Mouse (Mus musculus) heart, embryonic 16.5 days (tissue): ENCODE measurements around the gene Nrm. TPM values are rescaled to one million over a fixed set of nuclear protein-coding genes. Genes with fewer than 3 reads are reported as not detected.

Experiments used
- ATAC-seq: fragments of 200-750 bp; cut with Nextera tagmentation; replicated peaks from 2 replicates; pipeline ENCODE4 v1.8.0; 2017; ENCODE audit warnings: moderate number of reproducible peaks; ENCODE audit not compliant: insufficient read depth, low FRiP score; ENCODE audit errors: extremely low read depth
- H3K27ac ChIP-seq: fragments of 300-500 bp; sonication (generic); 2 replicates; pipeline ENCODE4 v1.5.1; 2014; ENCODE audit warnings: mild to moderate bottlenecking, low read length, control low read depth, moderate library complexity
- H3K27me3 ChIP-seq: fragments of 300-500 bp; sonication (generic); 2 replicates; pipeline ENCODE4 v1.6.1; 2014; ENCODE audit warnings: low read length, mixed read lengths; ENCODE audit not compliant: control insufficient read depth, insufficient read depth
- H3K36me3 ChIP-seq: fragments of 300-500 bp; sonication (generic); 2 replicates; pipeline ENCODE4 v1.6.1; 2014; ENCODE audit not compliant: control insufficient read depth, insufficient read depth
- H3K4me1 ChIP-seq: fragments of 300-500 bp; sonication (generic); 2 replicates; pipeline ENCODE4 v1.6.1; 2014; ENCODE audit warnings: low read length, mixed read lengths; ENCODE audit not compliant: control insufficient read depth, insufficient read depth
- H3K4me2 ChIP-seq: fragments of 300-500 bp; sonication (generic); 2 replicates; pipeline ENCODE4 v1.6.1; 2014; ENCODE audit warnings: low read depth, mild to moderate bottlenecking, control low read depth, low read length
- H3K4me3 ChIP-seq: fragments of 300-500 bp; sonication (generic); 2 replicates; pipeline ENCODE4 v1.5.1; 2014; ENCODE audit warnings: mild to moderate bottlenecking, control low read depth, low read length
- H3K9ac ChIP-seq: fragments of 300-500 bp; sonication (generic); 2 replicates; pipeline ENCODE4 v1.6.1; 2014; ENCODE audit warnings: low read length, control low read depth
- H3K9me3 ChIP-seq: fragments of 300-500 bp; sonication (generic); replicated peaks from 2 replicates; pipeline ENCODE4 v1.6.1; 2016; ENCODE audit warnings: low read length; ENCODE audit not compliant: control insufficient read depth
- WGBS: fragments of 180-500 bp; shearing (Covaris S2); extraction: QIAGEN DNeasy Blood & Tissue Kit; methylation state at CpG from one replicate; pipeline ENCODE4 v1.1.7; 2014; 5-methylcytosine and 5-hydroxymethylcytosine counted together
- polyA plus RNA-seq: library from polyadenylated mRNA; unstranded; fragments of >200 nt; fragmentation: Nextera tagmentation; extraction: Ambion mirVana; gene quantifications from 2 replicates; pipeline ENCODE4 v1.2.1, GENCODE M21; 2015

Gene Nrm
- polyA plus RNA-seq, 1 experiment from 2014 or later: 46.9 TPM

DNA sequence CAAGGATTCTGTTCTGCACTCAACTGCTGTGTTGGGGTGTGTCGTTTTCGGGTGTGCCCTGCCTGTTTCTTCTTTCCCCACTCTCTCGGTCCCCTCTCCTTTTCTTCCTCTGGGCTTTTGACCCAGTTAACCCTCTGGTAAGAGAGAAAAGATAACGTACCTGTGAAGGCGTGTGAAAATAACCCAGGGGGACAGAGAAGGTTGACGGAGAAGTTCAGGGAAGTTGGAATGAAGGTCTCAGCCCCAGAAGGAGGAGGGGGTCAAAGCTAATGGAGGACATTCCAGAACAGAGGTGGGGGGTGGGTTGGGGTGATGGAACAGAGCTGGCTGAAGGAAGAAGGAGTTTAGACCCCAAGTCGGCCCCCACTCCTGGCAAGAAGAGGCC lies 7.8 kb downstream of the Nrm start:
- 3% methylated on average over 7 of the region's 7 CpGs for WGBS
- peak overlapping the region; percentile 83 for H3K4me2 ChIP-seq
- peaks cover 5% of the 10 kb centered on the region for H3K36me3 ChIP-seq
- peak overlapping the region; percentile 73 for H3K9ac ChIP-seq
- peak overlapping the region; percentile 69 for H3K4me3 ChIP-seq
- peaks cover 3% of the 10 kb centered on the region; the same call in 1 of the 2 replicates for H3K9me3 ChIP-seq
- no peak for ATAC-seq
- H3K27me3 ChIP-seq: no peaks in the 10 kb centered on the region
- peak overlapping the region; percentile 96 for H3K27ac ChIP-seq
- H3K4me1 ChIP-seq: peaks cover 49% of the 10 kb centered on the region

DNA sequence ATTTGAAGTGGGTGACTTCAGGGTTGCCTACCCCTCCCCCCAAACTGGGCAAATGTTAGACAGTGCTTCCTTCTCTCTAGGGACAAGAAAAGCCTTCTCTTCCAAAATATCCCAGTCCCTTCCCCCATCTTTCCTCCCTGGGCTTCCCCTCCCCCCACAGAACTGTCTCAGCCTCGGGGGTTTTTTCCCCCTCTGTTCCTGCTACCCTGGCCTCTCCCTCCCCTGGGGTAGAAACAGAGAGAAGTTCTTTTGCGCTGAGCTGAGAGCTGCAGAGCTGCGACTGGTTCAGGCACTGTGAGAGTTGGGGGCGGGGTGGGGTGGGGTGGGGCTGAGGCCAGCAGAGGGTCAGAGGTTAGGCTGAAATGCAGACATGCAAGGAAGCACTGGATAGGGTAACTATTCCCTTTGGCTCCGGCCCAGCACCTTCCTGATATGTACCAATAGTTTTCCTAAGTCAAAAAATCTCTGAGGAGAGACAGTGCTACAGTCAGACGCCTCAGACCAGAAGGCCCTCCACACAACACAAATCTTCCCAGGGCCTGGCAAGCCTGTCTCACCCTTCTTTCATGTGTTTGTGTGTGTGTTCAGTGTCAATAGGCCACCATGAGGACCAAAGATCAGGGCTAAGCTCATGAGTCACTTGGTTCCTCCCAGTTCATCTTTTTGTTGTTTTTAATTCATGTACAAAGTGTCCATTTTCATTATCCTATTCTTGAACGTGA lies 8.4 kb downstream of the Nrm start:
- 7% methylated on average over 7 of the region's 7 CpGs for WGBS
- no peak for ATAC-seq
- H3K4me1 ChIP-seq: peaks cover 51% of the 10 kb centered on the region

DNA sequence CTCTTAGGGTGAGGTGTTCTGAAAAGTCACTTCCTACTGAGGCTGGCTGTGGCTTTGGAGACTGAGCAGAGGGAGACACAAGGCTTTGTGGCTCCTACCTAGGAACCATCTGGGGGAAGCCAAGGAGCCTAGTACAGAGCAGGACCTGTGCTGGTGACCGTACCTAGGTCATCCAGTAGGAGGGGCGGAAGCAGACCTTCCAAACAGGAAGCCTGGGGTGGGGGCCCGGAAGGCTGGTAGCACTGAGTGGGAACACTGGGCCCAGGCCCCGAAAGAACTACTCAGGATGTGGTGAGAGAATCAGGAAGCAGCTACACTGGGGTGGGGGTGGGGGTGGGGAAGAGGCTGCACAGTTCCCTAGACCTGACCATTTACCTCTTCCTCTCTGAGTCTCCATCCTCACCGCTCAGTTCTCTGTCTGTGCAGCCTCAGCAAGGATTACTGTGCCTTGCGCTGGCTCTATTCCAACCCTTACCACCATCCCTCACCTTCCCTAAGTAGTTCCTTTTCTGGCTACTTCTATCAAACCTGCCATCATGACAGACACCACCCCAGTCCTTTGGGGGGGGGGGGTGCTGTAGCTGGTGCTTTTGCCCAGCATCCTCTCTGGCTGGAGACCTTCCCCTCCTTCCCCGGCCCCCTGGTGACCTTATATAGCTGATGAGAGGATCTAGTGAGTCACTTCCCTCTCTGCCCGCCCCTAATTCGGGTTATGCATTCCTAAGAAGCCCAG lies 9.2 kb downstream of the Nrm start:
- WGBS: 26% methylated on average over 9 of the region's 9 CpGs
- peak; percentile 29; the same call in 1 of the 2 replicates for ATAC-seq
- H3K9me3 ChIP-seq: peaks cover 3% of the 10 kb centered on the region; the same call in 1 of the 2 replicates
- H3K4me2 ChIP-seq: peak overlapping the region; percentile 83
- peak overlapping the region; percentile 69 for H3K4me3 ChIP-seq
- H3K27ac ChIP-seq: peak overlapping the region; percentile 96
- H3K9ac ChIP-seq: peak overlapping the region; percentile 73
- H3K27me3 ChIP-seq: no peaks in the 10 kb centered on the region
- H3K4me1 ChIP-seq: peaks cover 45% of the 10 kb centered on the region
- peaks cover 10% of the 10 kb centered on the region for H3K36me3 ChIP-seq

More for the DNA sequence above, 8.4 kb downstream of the Nrm start:
- H3K4me3 ChIP-seq: peak overlapping the region; percentile 69
- H3K9me3 ChIP-seq: peaks cover 3% of the 10 kb centered on the region; the same call in 1 of the 2 replicates
- H3K27ac ChIP-seq: peak overlapping the region; percentile 96
- no peaks in the 10 kb centered on the region for H3K27me3 ChIP-seq
- H3K4me2 ChIP-seq: peak overlapping the region; percentile 83
- H3K36me3 ChIP-seq: peaks cover 5% of the 10 kb centered on the region
- peak overlapping the region; percentile 73 for H3K9ac ChIP-seq

DNA sequence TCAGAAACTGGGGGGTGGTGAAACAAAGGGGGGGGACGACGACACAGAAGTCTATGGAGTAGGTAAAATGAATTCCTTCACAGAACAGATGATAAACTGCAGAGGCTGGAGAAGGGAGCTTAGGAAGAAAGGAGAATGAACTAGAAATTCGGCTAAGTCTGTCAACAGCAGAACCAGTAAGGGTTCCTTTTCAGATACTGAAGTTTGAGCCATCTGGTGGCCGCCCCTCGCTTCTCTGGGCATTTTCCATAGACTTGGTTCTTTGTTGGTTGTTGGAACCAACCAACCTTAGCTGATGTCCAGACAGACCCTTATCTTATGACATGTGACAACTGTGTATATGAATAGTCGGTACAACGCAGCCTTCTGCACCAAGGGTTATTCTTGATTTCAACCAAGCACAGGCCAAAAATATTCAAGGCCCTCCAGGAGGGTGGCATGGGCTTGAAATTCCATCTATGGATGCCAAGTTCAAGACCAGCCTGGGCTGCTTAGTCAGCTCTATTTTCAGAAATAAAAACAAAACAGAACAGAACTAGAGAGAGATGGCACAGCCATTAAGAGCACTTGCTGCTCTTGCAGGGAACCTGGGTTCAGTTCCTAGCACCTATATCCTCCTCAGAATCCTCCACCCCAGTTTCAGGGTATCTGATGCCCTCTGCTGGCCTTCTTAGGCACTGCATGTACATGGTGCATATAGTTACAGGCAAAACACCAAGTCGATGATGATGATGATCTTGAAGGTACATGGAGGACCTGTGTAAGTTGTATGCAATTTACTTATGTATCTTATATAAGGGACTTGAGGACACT lies 10.0 kb downstream of the Nrm start:
- no peak for ATAC-seq
- Histone ChIP-seq H3K4me3 (peak overlapping the region; percentile 69), H3K27me3 (no peaks in the 10 kb centered on the region), H3K9me3 (peaks cover 3% of the 10 kb centered on the region; the same call in 1 of the 2 replicates), H3K4me1 (peaks cover 45% of the 10 kb centered on the region), H3K36me3 (peaks cover 11% of the 10 kb centered on the region), H3K4me2 (peak overlapping the region; percentile 83), H3K9ac (no peak overlapping the region; the same call in 1 of the 2 replicates), H3K27ac (peak overlapping the region; percentile 96)
- 40% methylated on average over 8 of the region's 8 CpGs for WGBS

DNA sequence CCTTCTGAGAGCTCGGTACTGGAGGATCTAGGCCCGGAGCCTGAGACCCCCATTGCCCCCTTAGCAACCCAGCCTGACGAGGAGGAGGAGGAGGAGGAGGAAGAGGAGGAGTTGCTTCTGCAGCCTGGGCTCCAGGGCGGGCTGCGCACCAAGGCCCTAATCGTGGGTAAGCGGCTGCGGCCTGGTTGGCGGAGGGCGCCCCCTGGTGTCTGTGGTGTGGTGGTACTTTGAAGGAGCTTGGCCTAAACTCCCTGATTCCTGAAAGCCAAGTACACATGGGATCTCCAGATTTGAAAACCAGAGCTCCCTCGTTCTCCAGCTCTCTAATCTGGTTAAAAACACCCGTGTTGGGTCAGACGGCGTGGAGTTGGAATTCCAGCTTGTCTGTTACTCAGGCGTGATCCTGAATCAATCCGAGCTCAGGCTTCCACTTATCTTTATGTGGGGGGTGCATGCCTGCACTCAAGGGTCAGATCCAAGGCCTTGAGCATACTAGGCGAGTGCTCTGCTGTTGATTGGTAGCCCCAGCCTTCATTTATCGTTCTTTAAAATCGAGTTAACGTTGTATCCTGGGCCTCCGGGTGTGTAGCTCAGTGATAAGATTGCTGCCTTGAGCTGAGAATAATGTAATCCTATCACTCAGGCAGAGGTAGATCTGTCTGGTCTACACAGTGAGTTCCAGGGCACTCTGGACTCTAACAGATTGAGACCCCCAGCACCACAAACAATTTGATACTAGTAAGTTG lies 12.8 kb downstream of the Nrm start:
- H3K36me3 ChIP-seq: peaks cover 18% of the 10 kb centered on the region
- no peak overlapping the region for H3K4me3 ChIP-seq
- peaks cover 31% of the 10 kb centered on the region for H3K4me1 ChIP-seq
- 0 out of 2 replicates have a peak overlapping the region, but pooled peaks have one; percentile 5 for H3K27ac ChIP-seq
- peak overlapping the region; percentile 23; the same call in 1 of the 2 replicates for H3K9ac ChIP-seq
- H3K4me2 ChIP-seq: peak overlapping the region; percentile 24
- WGBS: 24% methylated on average over 21 of the region's 21 CpGs
- H3K9me3 ChIP-seq: peaks cover 3% of the 10 kb centered on the region; the same call in 1 of the 2 replicates
- H3K27me3 ChIP-seq: no peaks in the 10 kb centered on the region
- ATAC-seq: 0 out of 2 replicates have a peak, but pooled peaks have one; percentile 29

DNA sequence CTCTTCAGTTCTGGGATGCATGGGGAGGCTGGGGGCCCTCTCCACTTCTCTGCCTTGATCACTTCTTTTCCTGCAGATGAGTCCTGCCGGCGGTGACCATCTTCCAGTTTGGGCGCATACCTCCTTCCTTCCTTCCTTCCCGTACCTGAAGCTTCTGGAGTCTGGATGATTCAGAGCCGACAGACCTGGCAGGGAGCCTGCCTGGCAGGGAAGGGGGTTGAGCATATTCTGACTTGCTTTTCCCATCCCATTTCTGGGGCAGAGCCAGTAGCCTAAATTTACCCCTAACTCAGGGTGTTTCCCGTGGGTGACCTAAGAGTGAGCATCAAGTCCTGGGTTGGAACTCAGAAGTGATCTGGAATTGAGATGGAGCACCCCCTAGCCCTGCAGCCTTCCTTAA lies 13.6 kb downstream of the Nrm start:
- ATAC-seq: no peak
- no peaks in the 10 kb centered on the region for H3K27me3 ChIP-seq
- WGBS: 76% methylated on average over 6 of the region's 6 CpGs
- peaks cover 24% of the 10 kb centered on the region for H3K4me1 ChIP-seq
- H3K4me3 ChIP-seq: no peak overlapping the region
- H3K9me3 ChIP-seq: peaks cover 3% of the 10 kb centered on the region; the same call in 1 of the 2 replicates
- no peak overlapping the region for H3K4me2 ChIP-seq
- peaks cover 18% of the 10 kb centered on the region for H3K36me3 ChIP-seq
- no peak overlapping the region for H3K9ac ChIP-seq
- H3K27ac ChIP-seq: no peak overlapping the region

DNA sequence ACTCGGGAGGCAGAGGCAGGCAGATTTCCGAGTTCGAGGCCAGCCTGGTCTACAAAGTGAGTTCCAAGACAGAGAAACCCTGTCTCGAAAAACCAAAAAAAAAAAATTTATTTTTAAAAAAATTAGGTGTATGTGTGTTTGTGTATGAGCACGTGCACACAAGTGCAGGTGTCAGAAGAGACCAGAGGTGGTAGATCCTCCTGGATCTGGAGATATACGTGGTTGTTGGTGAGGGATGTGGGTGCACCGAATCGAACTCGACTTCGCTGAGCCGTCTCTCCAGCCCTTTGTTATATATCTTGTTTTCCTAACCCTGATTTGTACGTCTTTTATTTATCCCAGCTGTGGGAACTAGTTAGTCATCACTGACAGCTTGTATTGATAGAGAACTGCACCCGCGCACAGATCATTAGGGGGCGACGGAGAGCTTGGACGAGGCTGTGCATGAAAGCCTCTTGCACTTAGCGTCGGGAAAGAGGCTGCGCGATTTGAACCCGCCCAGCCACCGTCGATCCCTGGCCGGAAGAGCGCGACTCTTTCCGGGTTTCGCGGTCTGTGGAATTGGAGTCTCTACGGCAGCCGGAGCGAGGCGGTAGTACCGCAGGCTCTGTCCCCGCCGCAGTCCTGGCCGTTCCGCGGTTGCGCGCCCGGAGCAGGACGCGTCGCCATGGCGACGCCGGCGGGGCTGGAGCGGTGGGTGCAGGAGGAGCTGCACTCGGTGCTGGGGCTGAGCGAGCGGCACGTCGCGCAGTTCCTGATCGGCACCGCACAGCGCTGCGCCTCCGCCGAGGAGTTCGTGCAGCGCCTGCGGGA lies 18.3 kb downstream of the Nrm start, which contains the start of gene Dhx16:
Gene Dhx16 (plus strand): TSS at position 575 of the 813 bp plus-strand sequence.
- 6% methylated on average over 66 of the region's 66 CpGs for WGBS
- Histone ChIP-seq H3K36me3 (peaks cover 33% of the 10 kb centered on the region), H3K4me2 (peak within 1 kb of the TSS; percentile 87), H3K4me1 (peaks cover 7% of the 10 kb centered on the region), H3K27ac (peak within 1 kb of the TSS; percentile 62), H3K9me3 (no peaks in the 10 kb centered on the region), H3K9ac (peak within 1 kb of the TSS; percentile 89), H3K27me3 (no peaks in the 10 kb centered on the region), H3K4me3 (peak within 1 kb of the TSS; percentile 97)
- peak; percentile 93 for ATAC-seq
